Mouse (Mus musculus): Measurements from ENCODE around the gene Scfd2. TPM values are rescaled to one million over a fixed set of nuclear protein-coding genes. Genes with fewer than 3 reads are reported as not detected.

Gene Scfd2
- total RNA-seq, 2 experiments from 2014 or later, result 20.1 to 21.1 TPM

- no peak for DNase-seq (ENCODE audit: low spot score in 2 of 2)
These were observed 343.5 kb downstream of the Scfd2 start for GRCm38 (mm10) chr5:74188076-74188475.

DNA sequence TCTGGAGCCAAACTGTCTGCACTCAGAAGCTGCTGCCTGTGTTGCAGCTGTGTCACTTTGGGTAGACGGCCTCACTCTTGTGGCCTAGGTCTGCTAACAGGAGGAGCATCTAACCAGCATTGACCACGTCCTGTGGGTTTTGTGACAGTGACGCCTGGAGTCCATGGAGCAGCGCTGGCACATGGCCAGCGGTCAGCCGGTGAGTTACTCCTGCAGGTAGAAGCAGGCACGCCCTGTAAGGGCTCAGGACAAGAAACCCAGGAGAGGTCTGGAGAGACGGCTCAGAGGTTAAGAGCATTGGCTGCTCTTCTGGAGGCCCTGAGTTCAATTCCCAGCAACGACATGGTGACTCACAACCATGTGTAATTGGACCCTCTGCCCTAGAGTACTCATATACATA lies 347.0 kb downstream of the Scfd2 start:
- DNase-seq (ENCODE audit: low spot score in 2 of 2), result no peak

DNA sequence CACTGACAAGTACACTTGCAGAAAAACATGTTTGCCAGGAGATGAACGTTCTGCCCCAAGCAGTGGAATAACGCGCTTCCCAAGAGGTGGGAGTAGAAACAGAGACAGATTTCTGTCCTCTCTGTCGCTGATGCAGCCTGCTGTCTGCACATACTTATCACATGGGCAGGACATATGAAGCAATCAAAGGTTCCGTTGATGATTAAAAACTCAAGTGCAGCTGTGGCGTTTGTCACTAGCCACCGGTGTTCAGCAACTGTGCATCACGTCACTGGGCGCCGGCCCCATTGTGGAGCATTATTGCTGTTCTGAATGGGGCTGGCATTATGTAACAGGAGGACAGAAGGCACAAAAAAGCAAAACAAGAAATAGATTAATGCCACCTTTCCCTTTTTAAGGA lies 348.4 kb downstream of the Scfd2 start:
- no peak for DNase-seq (ENCODE audit: low spot score in 2 of 2)

GRCm38 (mm10) chr5:74180216-74180615 lies 351.3 kb downstream of the Scfd2 start:
- no peak for DNase-seq (ENCODE audit: low spot score in 2 of 2)

DNA sequence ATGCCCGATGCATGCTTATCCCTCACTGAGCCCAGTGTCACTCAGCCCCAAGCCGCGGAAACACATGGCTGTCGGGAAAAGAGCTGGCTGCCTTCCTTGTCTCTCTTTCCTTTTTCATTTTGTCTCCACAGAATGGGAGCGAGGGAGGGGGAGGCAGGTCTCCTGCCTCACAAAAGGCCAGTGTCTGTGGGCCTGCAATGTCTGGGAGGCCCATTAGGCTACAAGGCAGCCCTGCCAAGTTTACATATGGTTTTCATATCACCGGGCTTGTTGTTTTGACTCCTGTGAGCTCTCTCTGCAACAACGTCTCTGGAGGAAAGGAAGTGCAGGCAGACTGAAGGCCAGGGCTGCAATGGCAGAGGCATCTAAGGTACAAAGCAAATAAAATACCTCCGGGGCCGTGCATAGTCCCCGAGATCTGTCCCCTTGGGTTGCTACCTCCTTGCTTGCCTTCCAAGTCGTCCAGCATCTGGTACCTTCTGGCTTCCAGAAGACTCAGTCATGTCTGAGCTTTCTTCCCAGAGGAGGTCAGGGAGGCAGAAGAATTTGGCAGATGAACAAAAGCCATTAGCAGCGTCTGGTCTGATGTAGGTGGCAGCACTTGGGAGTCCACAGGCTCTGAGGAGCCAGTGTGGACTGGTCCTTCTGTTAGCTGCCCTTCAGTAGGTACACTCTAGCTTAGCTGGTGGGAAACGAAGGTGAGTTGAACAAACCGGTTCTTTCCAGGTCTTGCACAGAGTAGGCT lies 355.9 kb downstream of the Scfd2 start:
- no peak for DNase-seq (ENCODE audit: low spot score in 2 of 2)

DNA sequence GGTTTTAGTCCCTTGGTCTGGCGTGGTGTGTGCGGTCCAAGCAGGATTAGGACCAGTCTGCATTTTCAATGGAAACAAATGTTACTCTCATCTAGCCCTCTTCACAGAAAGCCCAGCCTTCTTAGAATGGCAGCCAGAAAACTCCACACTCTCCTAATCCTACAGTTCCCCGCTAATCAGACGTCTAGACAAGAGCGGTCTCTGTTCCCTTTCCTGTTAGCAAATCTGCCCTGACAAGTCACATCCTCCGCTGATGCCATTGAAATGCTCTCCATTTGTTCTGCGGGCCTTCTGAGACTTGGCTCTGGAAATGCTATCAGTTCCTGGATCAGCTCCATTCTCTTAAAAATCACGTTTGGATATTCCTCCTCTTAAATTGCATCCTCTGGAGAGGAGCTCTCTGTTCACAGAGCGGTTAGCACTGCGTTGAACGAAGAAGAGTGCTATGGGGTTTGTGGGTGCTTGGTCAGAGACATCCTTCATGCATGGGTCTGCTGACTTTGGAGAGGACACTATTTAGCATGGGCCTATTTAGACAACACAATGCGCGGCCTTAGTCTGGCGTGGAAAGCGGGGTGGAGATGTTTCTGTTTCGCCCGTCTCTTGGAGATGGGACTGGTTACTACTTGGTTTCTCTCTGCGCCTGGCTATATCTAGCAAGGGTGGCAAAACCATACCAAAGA lies 358.3 kb downstream of the Scfd2 start:
- no peak for DNase-seq (ENCODE audit: low spot score in 2 of 2)

GRCm38 (mm10) chr5:74172208-74172607 lies 359.4 kb downstream of the Scfd2 start:
- no peak for DNase-seq (ENCODE audit: low spot score in 2 of 2)

DNA sequence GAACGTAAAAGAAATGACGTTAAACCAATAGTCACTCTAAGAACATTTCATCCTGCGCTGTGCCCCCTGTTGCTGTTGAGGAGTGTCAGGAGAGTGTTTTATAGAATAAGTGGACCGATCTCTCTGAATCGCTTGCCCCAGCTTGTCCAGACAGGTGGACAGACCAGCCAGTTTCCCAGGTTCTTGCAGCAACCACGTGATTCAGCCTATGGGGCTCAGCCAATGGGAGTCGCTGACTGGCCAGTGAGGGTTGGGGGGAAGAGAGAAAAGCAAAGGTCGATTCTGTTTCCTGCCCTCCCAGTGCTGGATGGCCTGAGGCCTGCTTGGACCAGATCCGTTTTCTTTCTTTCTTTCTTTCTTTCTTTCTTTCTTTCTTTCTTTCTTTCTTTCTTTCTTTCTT lies 359.8 kb downstream of the Scfd2 start:
- DNase-seq (ENCODE audit: low spot score in 2 of 2), result no peak

DNA sequence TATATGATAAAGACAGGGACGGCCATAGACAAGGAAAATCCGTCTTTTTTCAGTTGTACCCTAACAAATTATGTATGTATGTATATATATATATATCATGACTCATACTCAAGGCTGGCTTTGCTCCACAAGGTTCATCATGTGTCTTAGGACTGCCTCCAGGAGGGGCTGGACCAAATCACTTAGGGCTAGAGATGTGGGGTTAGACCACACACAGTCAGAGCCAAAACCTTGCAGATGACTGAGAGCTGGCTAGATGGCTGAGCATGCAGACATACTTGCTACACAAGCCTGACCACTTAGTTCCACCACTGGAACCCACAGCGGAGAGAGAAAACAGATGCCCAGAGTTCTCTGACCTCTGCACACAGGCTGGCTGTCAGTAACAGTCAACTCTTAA lies 363.5 kb downstream of the Scfd2 start:
- no peak for DNase-seq (ENCODE audit: low spot score in 2 of 2)

- DNase-seq (ENCODE audit: low spot score in 2 of 2), result no peak
These were observed 364.9 kb downstream of the Scfd2 start for GRCm38 (mm10) chr5:74166642-74167041.

- DNase-seq (ENCODE audit: low spot score in 2 of 2), result no peak
These were observed 367.0 kb downstream of the Scfd2 start for GRCm38 (mm10) chr5:74164547-74164946.

DNA sequence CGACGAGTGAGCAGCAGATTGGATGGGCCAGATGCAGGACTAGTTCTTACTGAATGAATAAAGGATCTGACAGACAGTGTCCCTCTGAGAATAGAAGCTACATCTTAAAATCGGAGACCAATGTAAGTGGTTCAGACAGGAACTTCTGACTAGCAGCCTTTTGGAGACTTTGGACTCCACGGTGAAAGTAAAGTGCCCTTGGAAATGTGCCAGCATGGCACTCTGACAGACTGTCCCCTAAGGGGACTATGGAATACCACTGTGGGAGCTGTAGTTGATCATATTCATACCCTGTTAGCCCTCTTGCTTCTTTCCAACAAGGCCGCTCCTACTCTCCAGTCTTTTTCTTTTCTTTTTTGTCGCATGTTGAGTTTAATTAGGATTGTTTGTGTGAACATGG lies 368.4 kb downstream of the Scfd2 start:
- DNase-seq (ENCODE audit: low spot score in 2 of 2), result no peak

DNA sequence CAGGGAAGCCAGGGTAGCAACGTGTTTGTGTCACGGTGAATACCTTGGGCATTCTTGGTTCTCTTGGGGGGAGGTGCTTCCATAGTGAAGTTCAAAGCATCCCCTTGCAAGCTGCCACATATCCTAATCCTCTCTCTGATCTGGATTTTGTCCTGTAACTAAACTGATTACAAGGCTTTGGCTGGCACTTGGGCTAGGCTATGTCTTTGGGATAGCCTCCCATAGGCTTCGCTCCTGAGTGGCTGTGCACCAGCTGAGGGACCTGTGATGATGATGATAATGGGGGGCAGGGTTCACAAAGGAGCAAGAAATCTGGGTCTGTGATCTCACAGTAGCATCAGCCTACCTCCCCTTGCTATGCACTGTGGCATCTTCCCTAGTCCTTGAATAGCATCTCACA lies 369.5 kb downstream of the Scfd2 start:
- no peak for DNase-seq (ENCODE audit: low spot score in 2 of 2)

GRCm38 (mm10) chr5:74161297-74161926 lies 370.1 kb downstream of the Scfd2 start:
- no peak for DNase-seq (ENCODE audit: low spot score in 2 of 2)

- DNase-seq (ENCODE audit: low spot score in 2 of 2), result no peak
These were observed 371.2 kb downstream of the Scfd2 start for GRCm38 (mm10) chr5:74160349-74160748.

DNA sequence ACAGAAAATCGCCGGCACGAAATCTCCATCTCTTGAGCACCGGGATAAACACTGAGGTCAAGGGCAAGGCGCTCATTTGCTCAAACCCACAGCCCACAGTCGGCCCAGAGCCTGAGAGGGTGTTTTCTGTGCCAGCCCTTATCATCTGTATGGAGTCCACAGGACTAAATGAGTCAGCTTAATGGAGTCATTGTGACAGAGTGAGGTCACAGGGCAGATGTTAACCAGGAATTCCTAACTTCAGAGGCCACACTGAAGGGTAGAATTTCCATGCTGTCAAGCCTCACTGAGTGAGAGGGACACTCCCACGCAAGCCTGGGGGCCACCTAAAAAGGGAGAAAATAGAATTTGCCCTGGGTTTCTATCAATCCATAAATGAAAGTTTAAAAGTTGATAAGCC lies 371.7 kb downstream of the Scfd2 start:
- no peak for DNase-seq (ENCODE audit: low spot score in 2 of 2)

GRCm38 (mm10) chr5:74158929-74159632 lies 372.5 kb downstream of the Scfd2 start:
- DNase-seq (ENCODE audit: low spot score in 2 of 2), result no peak

- no peak for DNase-seq (ENCODE audit: low spot score in 2 of 2)
These were observed 375.7 kb downstream of the Scfd2 start for GRCm38 (mm10) chr5:74155860-74156351.
